Mouse (Mus musculus) midbrain, embryonic 12.5 days (tissue): ENCODE data around the gene Ankrd9. TPM values are rescaled to one million over a fixed set of nuclear protein-coding genes. Genes with fewer than 3 reads are reported as not detected.
A peak's percentile ranks its signal among the peaks of the same experiment; 100 is the strongest.

ENCODE experiments used
- ATAC-seq: fragments of 200-750 bp; cut with Nextera tagmentation; 2 replicates; pipeline ENCODE4 v1.8.0; 2017; ENCODE audit warnings: low read depth, moderate TSS enrichment, moderate library complexity; ENCODE audit not compliant: low FRiP score
- H3K27ac ChIP-seq: fragments of 300-500 bp; sonication (generic); replicated peaks from 2 replicates; pipeline ENCODE4 v1.5.1; 2016; ENCODE audit warnings: mild to moderate bottlenecking
- H3K27me3 ChIP-seq: fragments of 300-500 bp; sonication (generic); 2 replicates; pipeline ENCODE4 v1.6.1; 2016; ENCODE audit warnings: mild to moderate bottlenecking
- H3K36me3 ChIP-seq: fragments of 300-500 bp; sonication (generic); 2 replicates; pipeline ENCODE4 v1.6.1; 2016
- H3K4me1 ChIP-seq: fragments of 300-500 bp; sonication (generic); 2 replicates; pipeline ENCODE4 v1.6.1; 2016
- H3K4me2 ChIP-seq: fragments of 300-500 bp; sonication (generic); replicated peaks from 2 replicates; pipeline ENCODE4 v1.6.1; 2016; ENCODE audit warnings: mild to moderate bottlenecking, moderate library complexity
- H3K4me3 ChIP-seq: fragments of 300-500 bp; sonication (generic); 2 replicates; pipeline ENCODE4 v1.5.1; 2016; ENCODE audit warnings: mild to moderate bottlenecking
- H3K9ac ChIP-seq: fragments of 300-500 bp; sonication (generic); replicated peaks from 2 replicates; pipeline ENCODE4 v1.6.1; 2016; ENCODE audit warnings: mild to moderate bottlenecking, moderate library complexity
- H3K9me3 ChIP-seq: fragments of 300-500 bp; sonication (generic); 2 replicates; pipeline ENCODE4 v1.6.1; 2016; ENCODE audit warnings: mild to moderate bottlenecking
- WGBS: fragments of 180-500 bp; shearing (Covaris S2); methylation state at CpG from one replicate; pipeline ENCODE4 v1.1.7; 2016; 5-methylcytosine and 5-hydroxymethylcytosine counted together
- polyA plus RNA-seq: library from polyadenylated mRNA; unstranded; fragments of >200 nt; fragmentation: Nextera tagmentation; extraction: Ambion mirVana; gene quantifications from 2 replicates; pipeline ENCODE4 v1.2.1, GENCODE M21; 2016

Gene Ankrd9
- polyA plus RNA-seq = 11.7 and 11.8 TPM in 2 replicates

DNA sequence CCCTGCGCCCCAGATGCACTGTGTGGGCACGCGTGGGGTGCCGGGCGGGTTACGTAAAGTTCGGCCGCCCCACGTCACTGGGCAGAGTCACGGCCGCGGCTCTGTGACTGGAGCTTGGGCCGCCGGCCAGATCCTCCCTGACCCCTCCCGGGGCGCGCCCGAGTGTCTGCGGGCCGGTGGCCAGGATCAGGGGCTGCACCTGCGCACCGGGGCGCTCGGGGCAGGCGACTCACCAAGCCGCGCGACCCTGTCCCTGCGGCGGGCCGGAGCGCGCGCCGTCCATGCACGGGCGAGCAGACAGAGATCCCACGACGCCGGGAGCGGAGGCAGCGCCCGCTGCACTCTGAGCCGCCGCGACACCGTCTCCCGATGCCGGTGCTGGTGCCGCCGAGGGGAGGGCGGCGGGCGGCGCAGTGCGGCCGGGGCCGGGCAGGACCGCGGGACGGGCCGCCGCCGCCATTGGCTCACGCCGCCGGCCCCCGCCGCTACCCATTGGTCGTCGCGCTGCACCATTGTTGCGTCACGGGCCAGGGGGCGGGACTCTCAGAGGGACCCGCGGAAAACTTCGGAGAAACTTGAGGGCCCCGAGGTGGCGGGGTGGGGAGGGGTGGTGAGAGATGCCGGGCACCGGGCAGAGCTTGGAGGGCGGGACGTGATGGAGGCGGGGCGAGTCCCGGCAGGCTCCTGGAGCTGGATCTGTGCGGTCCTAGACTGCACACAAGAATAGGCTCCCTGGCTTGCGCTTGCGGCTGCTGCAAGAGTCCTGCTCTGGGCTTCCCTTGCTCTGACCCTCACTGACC, at the start of gene Ankrd9:
Ankrd9 (minus strand) TSS at position 434 of the 800 bp plus-strand sequence.
- WGBS = under 1% methylated on average over 89 of the region's 90 CpGs
- Histone ChIP-seq H3K27ac (peak within 1 kb of the TSS; percentile 55; the same call in 1 of the 2 replicates), H3K4me2 (peak within 1 kb of the TSS; percentile 77)

GRCm38 (mm10) chr12:111021577-111021976, 42.7 kb upstream of the Ankrd9 start:
- Histone ChIP-seq H3K9ac (no peak overlapping the region), H3K9me3 (no peaks in the 10 kb centered on the region), H3K27ac (no peak overlapping the region), H3K4me3 (no peak overlapping the region), H3K36me3 (no peaks in the 10 kb centered on the region), H3K4me1 (peaks cover 2% of the 10 kb centered on the region; the same call in 1 of the 2 replicates), H3K4me2 (no peak overlapping the region), H3K27me3 (no peaks in the 10 kb centered on the region)
- ATAC-seq = no peak
- 77% methylated on average over 3 of the region's 3 CpGs for WGBS

More for the DNA sequence above, at the start of gene Ankrd9:
- H3K4me1 ChIP-seq = peaks cover 13% of the 10 kb centered on the region
- H3K9ac ChIP-seq = peak within 1 kb of the TSS; percentile 78
- H3K36me3 ChIP-seq = peaks cover 31% of the 10 kb centered on the region
- H3K27me3 ChIP-seq = no peaks in the 10 kb centered on the region
- peak within 1 kb of the TSS; percentile 60 for H3K4me3 ChIP-seq
- no peaks in the 10 kb centered on the region for H3K9me3 ChIP-seq
- ATAC-seq = peak; percentile 98

DNA sequence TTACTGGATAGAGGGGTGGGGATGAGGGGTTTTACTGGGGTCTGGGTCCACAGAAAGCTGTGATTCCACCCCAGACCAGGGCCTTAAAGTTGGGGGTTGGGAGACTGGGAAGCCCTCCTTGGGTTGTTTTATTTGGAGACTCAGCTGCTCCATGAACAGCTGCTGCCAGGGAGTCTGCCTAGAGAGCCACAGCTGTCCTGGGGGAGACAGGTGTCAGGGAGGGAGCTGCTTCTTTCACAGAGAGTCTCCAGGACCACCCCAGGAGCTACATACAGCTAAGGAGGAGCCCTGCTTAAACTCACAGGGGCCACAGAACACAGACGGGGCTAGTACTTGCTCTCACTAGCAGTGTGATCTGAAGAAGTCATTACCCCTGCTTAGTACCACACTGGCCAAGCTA, 42.3 kb upstream of the Ankrd9 start:
- H3K36me3 ChIP-seq = no peaks in the 10 kb centered on the region

GRCm38 (mm10) chr12:111019086-111019485, 40.2 kb upstream of the Ankrd9 start:
- Histone ChIP-seq H3K27me3 (no peaks in the 10 kb centered on the region), H3K27ac (no peak overlapping the region), H3K4me1 (peaks cover 2% of the 10 kb centered on the region; the same call in 1 of the 2 replicates), H3K4me2 (no peak overlapping the region), H3K4me3 (no peak overlapping the region), H3K9ac (no peak overlapping the region), H3K36me3 (no peaks in the 10 kb centered on the region), H3K9me3 (no peaks in the 10 kb centered on the region)
- no peak for ATAC-seq
- 95% methylated on average over 2 of the region's 2 CpGs for WGBS

More for the DNA sequence above, 42.3 kb upstream of the Ankrd9 start:
- Histone ChIP-seq H3K4me3 (no peak overlapping the region), H3K27me3 (no peaks in the 10 kb centered on the region), H3K9me3 (no peaks in the 10 kb centered on the region), H3K27ac (no peak overlapping the region), H3K4me1 (peaks cover 2% of the 10 kb centered on the region; the same call in 1 of the 2 replicates), H3K9ac (0 out of 2 replicates have a peak overlapping the region, but pooled peaks have one; percentile 11), H3K4me2 (no peak overlapping the region)
- WGBS = 31% methylated on average over 1 of the region's 1 CpGs
- no peak for ATAC-seq

DNA sequence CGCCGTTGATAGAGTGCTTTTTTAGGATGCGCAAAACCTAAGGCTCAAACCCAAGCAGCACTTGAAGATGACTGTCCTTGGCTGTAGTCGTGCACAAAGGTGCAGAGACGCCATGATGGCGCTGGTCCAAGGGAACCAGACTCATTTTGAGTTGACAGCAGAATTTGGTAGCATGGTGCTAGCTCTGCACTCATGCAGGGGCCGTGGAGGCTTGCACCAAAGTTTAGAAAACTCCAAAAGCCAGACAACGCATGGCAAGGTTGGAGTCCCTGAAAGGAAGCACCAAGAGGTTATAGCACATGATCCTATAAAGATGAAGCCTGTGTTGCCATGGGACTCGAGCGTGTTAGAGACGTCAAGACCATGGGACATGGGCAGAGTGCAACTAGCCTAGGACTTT, 39.2 kb upstream of the Ankrd9 start:
- no peak for ATAC-seq
- Histone ChIP-seq H3K9ac (no peak overlapping the region), H3K4me1 (peaks cover 2% of the 10 kb centered on the region; the same call in 1 of the 2 replicates), H3K9me3 (no peaks in the 10 kb centered on the region), H3K4me3 (no peak overlapping the region), H3K27ac (no peak overlapping the region), H3K36me3 (no peaks in the 10 kb centered on the region), H3K27me3 (no peaks in the 10 kb centered on the region), H3K4me2 (no peak overlapping the region)
- WGBS = 93% methylated on average over 11 of the region's 11 CpGs

- no peaks in the 10 kb centered on the region for H3K36me3 ChIP-seq
- no peak overlapping the region for H3K4me2 ChIP-seq
- 88% methylated on average over 3 of the region's 3 CpGs for WGBS
- H3K9ac ChIP-seq = no peak overlapping the region
- no peak for ATAC-seq
- no peaks in the 10 kb centered on the region for H3K27me3 ChIP-seq
- H3K4me3 ChIP-seq = no peak overlapping the region
- peaks cover 2% of the 10 kb centered on the region; the same call in 1 of the 2 replicates for H3K4me1 ChIP-seq
- no peak overlapping the region for H3K27ac ChIP-seq
- no peaks in the 10 kb centered on the region for H3K9me3 ChIP-seq
Observed at GRCm38 (mm10) chr12:111016807-111017206, 38.0 kb upstream of the Ankrd9 start.

DNA sequence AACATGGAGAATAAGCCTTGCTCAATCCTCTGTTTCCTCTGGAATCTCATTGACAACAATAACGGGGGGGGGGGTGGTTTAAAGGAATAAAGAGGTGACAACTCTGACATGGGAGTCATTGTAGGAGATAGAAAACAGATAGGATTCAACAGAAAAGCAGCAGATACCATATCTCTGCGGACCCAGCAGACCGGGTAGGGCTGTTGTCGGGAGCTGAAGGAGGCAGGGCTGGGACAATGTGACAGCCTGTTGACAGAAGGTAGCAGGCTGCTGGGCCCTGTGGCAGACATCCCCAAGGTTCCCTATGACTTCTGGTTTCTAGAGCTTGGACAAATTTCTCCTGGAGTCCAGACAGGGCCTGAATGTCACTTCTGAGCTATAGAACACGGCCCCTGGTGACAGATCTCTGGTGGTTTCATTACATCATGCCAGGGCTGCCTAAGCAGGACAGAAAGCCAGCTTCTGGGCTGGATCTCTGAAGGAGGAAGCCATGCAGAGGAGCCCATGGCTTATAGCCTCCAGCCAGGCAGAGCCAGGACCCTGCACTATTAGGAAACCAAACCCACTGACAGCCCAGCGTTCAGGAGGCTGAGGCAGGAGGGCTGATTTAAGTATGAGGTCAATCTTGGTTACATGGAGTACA, 30.9 kb upstream of the Ankrd9 start:
- no peak overlapping the region for H3K4me2 ChIP-seq
- no peak overlapping the region for H3K9ac ChIP-seq
- H3K27ac ChIP-seq = no peak overlapping the region
- 0 out of 2 replicates have a peak, but pooled peaks cover 5% of the 10 kb centered on the region for H3K4me1 ChIP-seq
- no peaks in the 10 kb centered on the region for H3K27me3 ChIP-seq
- no peak overlapping the region for H3K4me3 ChIP-seq
- no peak for ATAC-seq
- no peaks in the 10 kb centered on the region for H3K36me3 ChIP-seq
- H3K9me3 ChIP-seq = no peaks in the 10 kb centered on the region
- WGBS = 87% methylated on average over 6 of the region's 6 CpGs

DNA sequence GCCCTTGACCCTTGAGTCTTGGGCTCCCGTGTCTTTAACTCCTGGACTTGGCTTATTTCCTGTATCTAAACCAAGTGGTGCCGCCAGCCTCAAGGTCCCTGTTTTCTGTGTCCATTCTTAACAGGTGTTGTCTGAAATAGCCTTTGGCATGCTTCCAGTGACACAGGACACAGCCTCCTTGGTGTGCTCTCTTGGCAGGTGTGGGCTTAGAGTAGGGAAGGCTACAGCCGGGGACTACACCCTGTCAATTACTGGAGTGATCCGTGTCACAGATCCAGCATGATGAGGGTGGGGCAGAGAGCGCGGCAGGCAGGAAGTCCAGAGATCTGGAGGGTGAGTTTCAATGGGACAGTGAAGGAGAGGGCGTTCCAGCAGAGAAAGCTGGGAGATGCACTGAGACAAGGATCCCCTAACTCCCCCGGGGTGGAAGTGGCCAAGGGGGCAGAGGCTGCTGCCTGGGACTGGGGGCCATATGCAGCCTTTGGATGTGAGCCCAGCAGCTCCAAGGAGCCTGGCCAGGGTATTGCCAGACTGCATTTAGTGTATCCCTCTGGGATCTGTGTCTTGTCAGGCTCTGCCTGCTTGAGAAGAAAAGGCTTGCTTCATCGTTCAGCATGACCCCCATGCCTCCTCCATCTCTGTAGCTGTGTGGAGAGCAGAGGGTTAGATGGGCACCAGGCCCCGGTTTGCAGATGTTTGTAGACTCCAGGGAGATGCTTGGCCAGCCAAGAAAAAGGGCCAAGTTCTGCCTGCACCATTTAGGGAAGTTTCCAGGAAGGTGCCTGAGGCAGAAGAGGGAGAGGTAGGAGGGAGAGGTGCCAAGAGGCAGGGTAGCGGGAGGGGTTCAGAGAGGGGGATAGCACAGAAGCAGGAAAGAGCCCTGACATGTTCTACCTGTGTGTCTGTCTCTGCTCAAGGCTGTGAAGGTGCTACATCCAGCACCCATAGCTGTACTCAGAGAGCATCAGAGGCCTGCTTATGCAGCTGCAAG, 30.0 kb upstream of the Ankrd9 start:
- Histone ChIP-seq H3K4me2 (no peak overlapping the region), H3K9me3 (no peaks in the 10 kb centered on the region), H3K4me3 (no peak overlapping the region), H3K27ac (no peak overlapping the region), H3K9ac (no peak overlapping the region), H3K4me1 (0 out of 2 replicates have a peak, but pooled peaks cover 5% of the 10 kb centered on the region), H3K36me3 (no peaks in the 10 kb centered on the region), H3K27me3 (no peaks in the 10 kb centered on the region)
- ATAC-seq = no peak
- 74% methylated on average over 11 of the region's 11 CpGs for WGBS

DNA sequence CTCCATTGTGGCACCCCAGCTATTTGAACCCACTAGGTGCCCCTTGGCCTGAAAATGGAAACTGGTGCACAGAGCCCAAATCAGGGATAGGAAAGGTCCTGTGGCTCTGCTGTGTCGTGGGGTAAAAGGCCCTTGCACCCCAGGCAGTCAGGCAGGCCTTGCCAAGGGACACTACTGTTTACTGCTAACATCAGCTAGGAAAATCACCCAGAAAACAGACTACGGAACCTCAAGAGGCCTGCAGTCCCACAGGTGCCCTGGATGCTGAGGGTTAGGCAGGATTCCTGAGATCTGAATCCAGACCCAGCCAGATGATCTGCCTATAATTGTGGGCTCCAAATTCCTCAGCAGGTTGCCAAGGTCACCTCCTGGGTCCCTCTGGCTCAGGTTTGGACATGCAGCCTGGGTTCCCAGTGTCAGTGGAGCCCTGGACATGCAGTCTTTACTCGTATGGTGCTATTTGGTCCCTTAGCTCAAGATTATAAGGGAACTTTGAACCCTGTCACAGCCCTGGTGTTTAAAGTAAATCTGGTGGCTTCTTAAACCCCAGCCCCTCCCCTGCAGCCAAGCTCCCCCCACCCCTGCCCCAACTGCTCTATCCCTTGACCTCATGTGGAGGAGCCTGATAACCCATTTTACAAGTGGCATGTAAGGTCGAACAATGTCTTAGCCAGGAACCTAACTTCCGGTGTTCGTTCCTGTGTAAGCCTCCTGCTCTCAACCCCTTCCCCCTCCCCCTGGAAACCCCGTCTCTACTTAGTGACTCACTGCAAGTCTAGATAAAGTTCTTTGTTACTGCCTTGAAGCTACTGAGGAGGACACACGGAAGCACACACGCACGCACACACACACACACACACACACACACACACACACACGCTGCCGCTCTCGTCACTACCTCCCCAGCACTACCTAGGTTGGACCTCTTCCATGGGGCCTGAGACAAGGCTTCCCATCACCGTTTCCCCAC, 28.6 kb upstream of the Ankrd9 start:
- Histone ChIP-seq H3K27ac (no peak overlapping the region), H3K4me2 (no peak overlapping the region), H3K36me3 (no peaks in the 10 kb centered on the region), H3K9ac (no peak overlapping the region), H3K9me3 (no peaks in the 10 kb centered on the region), H3K4me1 (0 out of 2 replicates have a peak, but pooled peaks cover 5% of the 10 kb centered on the region), H3K27me3 (no peaks in the 10 kb centered on the region), H3K4me3 (no peak overlapping the region)
- WGBS = 80% methylated on average over 14 of the region's 14 CpGs
- ATAC-seq = no peak

- no peak overlapping the region; the same call in 1 of the 2 replicates for H3K27ac ChIP-seq
- no peak for ATAC-seq
- H3K36me3 ChIP-seq = no peaks in the 10 kb centered on the region
- H3K9ac ChIP-seq = no peak overlapping the region
- no peaks in the 10 kb centered on the region for H3K27me3 ChIP-seq
- 74% methylated on average over 5 of the region's 5 CpGs for WGBS
- H3K4me1 ChIP-seq = 0 out of 2 replicates have a peak, but pooled peaks cover 5% of the 10 kb centered on the region
- no peaks in the 10 kb centered on the region for H3K9me3 ChIP-seq
- H3K4me2 ChIP-seq = no peak overlapping the region
- H3K4me3 ChIP-seq = no peak overlapping the region
Observed at GRCm38 (mm10) chr12:111006339-111006738, 27.5 kb upstream of the Ankrd9 start.
